Mouse (Mus musculus) ZHBTc4 (cell line): ENCODE measurements around the gene Ttpal.
"Not testable (repeated sequence)": the region's sequence is repeated elsewhere in the genome, so short reads cannot be mapped to it uniquely, and the experiment has no call there.

Experiments
- DNase-seq: peaks from one replicate; pipeline ENCODE4 v3.0.0-alpha.2; 2011; ENCODE audit warnings: low read depth, low spot score

The Ttpal gene

DNA sequence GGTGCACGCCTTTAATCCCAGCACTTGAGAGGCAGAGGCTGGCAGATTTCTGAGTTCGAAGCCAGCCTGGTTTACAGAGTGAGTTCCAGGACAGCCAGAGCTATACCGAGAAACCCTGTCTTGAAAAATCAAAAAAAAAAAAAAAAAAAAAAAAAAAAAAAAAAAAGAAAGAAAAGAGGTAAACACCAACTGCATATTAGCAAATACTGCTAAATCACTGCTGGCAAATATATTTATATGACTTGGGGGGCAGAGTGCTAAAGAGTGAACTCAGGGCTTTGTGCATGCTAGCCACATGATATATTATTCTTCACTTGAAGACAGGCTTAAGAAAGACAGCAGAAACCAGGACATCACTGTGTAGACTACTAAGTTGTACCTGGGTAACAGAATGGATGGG is 19.3 kb downstream of the Ttpal start:
- DNase-seq, result not testable (repeated sequence)

DNA sequence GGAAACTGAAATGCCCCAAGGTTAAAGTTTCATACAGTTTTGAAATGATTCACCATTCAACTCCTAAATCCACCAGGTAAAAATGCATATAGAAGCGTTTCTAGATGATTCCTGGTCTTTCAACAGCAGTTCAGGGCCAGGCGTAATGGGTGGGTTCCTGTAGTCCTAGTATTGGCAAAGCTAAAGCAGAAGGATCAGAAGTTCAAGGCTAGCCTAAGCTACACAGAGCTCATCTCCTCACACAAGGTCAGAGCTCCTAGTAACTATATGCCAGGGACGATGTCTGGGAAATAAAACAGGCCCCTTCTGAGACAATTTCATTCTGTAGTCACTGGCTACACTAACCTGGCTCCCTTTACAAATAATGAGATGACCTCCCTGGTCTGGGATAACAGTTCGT is 29.1 kb downstream of the Ttpal start:
- DNase-seq, result no peak

DNA sequence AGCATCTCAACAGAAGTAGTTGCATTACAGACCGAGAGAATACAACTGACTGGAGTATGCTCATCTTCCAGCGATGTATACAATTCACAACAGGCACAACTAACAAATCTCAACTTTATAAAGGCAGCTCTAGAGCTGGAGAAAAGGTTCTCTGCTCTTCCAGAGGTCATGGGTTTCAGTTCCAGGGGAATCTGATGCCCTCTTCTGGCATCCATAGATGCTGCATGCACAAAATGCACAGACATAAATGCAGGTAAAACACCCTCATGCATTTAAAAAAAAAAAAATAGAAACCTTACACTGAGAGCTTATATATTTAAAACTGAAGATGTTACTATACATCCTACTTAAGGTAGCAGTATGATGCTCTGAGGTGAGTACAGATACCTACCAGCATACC is 29.6 kb downstream of the Ttpal start:
- DNase-seq, result peak; percentile 46

DNA sequence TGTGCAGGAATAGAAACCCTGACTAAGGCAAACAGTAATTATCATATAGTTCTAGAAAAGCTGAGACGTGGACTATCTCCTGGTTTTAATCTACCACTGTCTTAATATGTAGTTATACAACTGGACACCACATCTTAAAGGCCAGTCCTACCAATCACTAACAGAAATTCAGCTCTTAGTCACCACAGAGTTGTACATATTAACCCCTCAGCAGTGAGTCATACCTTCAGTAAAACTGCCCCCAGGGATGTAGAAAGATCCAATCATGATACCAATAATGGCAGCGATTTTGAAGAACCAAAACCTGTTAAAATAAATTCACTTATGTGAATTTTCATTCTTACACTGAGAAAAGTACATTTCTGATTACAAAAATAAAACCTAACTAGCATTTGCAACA is 32.1 kb downstream of the Ttpal start:
- DNase-seq, result no peak

DNA sequence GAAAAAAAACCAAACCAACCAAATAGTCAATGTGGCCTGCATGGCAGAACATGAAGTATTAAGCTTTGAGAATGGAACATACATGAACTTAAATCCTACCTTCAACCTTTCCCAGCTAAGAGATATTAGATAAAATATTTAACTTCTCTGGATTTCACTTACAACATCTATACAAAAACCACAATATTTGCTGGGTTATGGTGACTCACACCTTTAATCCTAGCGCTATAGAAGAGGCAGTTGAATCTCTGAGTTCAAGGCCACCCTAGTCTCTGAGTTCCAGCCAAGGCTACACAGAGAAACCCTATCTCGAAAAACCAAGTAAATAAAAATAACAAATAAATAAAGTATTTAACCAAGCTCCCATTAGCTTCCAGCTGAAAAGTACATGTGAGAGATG is 33.9 kb downstream of the Ttpal start:
- DNase-seq, result no peak

DNA sequence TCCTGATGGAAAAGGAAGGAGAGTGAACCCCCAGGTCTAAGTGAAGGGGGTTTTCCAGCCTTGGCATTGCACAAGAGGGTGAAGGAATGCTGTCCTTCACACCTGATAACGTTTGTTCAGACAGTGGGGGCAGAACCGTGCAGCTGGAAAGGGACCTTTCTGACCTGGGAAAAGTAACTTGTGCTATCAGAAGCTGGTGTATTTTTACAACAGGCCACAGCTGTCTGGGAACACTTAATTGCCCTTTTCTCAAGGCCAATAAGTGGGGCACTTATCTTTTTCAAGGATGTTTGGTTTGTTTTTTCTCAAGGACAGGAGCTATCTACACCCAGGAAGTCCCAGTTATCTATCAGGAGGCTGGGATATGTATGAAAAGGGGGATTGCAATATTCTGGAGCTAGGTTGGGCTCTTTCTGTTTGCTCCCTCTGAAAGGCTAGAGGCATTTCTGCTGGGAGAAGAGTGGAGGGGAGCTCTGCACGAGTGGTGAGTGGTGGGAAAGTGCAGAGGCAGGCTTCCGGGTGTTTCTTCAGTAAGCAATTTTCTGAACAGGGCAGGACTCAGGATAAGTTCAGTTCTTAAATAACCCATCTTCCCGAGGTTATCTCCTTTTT is 35.6 kb downstream of the Ttpal start:
- DNase-seq, result no peak

DNA sequence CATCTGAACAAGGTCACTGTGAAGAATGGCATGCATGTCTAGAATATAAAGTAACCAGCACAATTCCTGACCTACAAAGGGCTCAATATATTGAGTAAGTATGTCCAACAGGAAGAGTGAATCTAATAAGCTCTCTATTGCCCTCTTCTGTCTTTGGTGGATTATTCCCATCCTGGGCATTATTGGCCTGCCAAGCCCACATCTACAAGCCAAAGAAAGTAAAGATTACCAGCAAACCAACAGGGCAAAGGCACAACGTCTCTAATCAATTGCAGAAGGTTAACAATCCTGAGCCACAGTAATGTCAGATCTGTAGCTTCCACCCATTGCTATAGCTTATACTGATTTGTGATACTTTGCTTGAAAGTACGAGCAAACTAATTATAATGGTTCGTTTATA is 38.4 kb downstream of the Ttpal start:
- no peak for DNase-seq

DNA sequence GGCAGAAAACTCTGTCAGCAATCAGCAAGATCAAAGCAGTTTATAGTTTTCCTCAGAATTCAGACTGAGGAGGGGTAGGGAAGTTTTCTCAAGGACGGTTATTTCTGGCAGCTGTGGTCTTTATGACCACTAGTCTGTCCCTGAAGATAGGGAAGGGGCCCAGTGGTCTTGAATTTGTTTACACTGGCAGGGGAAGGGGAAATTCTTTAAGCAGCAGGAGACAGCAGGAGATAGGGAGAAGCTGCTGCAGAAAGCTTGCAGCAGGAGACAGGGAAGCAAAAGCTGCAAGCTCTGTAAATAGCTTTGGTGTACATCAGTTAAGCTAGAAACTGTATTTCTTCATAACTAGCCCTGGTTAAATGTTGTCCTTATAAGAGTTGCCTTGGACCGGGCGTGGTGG is 39.6 kb downstream of the Ttpal start:
- DNase-seq, result no peak

DNA sequence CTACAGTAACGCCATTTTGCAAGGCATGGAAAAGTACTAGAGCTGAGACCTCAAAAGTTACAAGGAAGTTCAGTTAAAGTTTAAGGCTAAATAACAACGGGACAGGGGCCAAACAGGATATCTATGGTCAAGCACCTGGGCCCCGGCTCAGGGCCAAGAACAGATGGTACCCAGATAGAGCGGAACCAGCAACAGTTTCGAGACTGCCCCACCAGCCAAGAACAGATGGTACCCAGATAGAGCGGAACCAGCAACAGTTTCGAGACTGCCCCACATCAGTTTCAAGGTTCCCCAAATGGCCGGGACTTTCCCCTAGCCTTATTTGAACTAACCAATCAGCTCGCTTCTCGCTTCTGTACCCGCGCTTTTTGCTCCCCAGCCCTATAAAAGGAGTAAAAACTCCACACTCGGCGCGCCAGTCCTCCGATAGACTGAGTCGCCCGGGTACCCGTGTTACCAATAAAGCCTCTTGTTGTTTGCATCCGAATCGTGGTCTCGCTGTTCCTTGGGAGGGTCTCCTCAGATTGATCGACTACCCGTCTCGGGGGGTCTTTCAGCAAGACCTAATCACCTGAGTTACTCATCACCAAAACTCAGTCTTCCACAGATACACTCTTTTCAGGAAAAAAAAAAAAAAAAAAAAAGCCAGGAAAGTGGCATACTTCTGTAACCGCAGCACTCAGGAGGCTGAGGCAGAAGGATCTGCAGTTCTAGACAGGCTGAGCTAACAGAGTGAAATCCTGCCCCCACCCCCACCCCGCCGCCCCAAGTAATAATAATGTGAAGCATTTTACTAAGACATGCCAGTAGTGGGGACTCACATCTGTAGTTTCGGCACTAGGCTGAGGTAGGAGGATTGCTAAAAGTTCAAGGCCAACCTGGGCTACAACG is 40.8 kb downstream of the Ttpal start:
- no peak for DNase-seq

DNA sequence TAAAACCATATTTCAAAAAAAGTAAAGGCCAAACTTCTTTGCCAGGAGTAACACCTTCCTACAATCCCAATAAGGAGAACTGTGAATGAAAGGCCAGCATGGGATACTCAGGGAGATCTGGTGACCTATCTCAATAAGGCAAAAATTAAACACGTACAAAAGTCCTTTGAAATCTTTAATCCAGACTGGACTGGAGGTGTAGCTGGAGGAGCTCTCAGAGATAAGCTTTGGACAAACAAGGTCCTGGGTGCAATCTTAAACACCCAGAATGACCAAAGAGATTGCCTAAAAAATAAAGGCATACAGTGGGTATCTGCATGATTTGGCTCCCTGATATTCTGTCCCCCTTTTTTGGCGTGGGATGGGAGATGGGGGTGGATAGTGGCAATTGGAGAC is 41.5 kb downstream of the Ttpal start:
- DNase-seq, result no peak

DNA sequence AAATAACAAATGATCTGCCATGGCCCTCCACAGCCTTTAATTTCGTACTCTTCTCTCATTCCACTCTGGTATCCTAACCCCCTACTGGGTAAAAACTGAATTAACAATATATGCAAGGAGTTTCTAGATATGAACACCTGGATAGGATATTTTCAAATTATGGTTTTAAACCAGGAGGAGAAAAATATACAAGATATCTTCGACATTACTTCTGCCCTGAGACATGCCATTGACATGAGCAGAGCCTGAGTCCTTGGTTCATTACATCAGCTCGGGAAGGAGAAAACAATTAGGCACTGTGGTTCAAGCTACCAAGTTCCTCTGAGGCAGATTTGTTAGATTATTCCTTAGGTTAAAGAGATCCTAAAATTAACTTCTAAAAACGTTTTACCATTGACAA is 41.9 kb downstream of the Ttpal start:
- DNase-seq, result peak; percentile 13

DNA sequence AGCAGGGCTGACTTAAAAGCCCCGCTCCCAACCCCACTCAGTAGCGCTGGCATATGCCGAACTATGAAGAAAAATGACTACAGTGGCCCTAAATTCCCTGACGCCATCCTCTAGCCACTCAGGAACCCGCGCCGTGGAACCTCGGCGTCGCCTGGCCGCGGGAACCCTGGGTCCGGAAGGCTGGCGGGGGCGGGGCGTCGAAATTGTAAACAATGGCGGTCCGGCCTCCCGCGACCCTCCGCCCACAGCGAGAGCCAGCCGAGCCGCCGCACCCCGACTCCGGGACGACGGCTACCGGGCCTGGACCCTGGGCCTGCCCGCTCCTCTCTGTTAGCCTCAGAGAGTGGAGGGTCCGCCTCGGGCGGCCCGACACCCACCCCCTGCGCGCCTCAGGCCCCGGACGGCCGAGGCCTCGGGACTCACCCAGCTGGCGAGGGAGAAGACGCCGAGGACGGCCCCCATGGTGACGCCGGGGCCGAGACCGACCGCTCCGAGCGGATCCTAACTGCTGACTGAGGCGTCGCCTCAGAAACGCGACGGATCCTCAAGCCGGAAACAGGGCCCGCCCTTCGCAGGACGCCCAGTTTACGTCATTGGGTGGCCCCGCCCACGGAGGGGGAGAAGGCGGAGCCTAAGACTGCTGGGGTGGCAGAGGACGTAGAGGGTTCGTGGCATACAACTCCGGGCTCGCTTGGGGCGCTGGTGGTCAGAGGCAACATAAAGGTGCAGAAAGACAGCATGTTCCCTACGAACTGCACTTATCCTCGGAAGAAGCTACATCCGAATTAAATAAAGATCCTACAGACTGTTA is 42.7 kb downstream of the Ttpal start, which contains the start of gene Serinc3:
Serinc3 (minus strand) TSS at position 557 of the 811 bp plus-strand sequence.
- peak; percentile 98 for DNase-seq

DNA sequence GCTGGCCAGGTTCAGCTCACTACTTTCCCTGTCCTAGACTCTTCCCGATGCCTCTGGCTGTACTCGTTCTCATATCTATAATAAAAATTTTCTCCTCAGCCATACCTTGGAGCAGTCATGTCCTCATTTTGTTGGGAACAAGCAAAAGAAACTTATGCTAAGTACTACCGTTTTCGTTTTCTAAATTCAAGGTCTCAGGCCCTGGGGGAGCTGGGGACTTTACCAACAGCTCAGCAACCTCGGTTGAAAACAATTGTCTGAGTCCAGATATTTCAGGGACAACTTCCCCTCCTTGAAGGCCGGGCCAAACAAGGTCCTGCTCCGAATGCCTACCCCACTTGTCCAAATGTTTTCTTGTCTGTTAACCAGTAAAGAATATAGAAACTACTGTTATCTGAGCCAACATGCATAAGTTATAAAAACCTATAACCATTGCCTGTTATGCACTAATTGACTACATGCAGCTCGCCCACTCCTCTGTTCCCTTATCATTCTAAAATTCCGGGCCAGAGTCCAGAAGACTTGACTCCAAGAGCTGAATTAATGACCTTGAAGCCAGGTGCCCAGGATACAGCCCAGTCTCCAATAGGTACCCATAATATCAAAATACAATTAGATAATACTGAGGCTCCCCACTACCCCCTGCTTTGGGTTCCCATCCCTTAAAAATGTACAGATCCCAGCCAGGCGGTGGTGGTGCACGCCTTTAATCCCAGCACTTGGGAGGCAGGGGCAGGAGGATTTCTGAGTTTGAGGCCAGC is 43.8 kb downstream of the Ttpal start:
- DNase-seq, result no peak

DNA sequence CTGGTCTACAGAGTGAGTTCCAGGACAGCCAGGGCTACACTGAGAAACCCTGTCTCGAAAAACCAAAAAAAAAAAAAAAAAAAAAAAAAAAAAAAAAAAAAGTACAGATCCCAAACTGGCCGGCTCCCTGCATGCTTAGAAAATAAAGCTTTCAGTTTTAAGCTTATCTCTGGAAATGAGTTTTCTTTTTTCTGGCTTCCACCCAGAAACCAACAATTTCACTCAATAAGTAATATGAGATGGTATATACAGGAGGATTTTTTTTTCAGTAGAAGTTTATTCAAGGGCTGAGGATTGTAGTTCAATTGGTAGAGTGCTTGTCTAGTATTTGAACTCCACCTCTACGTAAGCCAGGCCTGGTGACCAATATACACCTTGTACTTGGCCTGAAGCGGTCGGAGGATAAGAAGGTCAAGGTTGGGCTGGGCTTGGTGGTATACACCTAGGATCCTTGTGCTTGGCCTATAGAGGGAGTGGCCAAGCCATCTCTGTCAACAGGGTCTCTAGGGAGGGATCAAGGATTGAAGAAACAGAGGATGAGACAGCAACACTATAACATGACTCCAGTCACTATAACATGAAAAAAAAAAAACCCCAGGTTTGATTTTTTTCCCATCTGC is 44.5 kb downstream of the Ttpal start:
- peak; percentile 36 for DNase-seq

DNA sequence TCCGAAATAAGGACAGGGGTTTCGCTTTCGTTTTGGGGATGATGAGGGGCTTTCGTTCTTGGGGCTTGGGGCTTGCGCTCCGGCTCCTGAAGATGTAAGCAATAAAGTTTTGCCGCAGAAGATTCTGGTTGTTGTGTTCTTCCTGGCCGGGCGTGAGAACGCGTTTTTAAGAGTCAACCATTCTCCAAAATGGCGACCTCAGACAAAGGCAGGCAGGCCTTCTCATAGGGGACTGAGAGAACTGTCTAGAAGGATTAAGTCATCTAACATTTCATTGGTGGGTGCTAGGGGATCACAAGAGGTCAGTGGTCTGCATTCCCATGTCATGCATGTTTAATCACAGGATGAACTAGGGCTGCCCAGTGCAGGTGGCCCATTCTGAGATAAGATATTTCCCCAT is 53.6 kb downstream of the Ttpal start:
- not testable (repeated sequence) for DNase-seq

DNA sequence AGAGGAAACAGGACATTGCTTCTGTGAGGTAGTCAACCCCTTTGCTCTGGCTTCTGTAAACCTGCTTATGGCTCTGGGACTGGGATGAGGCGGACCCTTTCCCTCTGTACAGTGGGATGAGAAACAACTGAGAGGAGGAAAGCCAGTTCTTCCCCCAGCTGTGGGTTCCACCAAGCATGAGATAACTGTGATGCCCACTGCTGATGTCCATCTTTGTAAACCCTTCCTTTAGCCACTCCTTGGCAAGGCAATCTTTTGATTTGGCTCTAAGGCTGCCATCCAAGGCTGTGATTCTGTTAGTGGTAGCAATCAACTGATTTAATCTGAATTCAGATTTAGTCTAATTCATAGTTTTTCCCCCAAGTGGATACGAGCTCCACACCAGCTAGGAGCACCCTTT is 55.4 kb downstream of the Ttpal start:
- DNase-seq, result no peak

DNA sequence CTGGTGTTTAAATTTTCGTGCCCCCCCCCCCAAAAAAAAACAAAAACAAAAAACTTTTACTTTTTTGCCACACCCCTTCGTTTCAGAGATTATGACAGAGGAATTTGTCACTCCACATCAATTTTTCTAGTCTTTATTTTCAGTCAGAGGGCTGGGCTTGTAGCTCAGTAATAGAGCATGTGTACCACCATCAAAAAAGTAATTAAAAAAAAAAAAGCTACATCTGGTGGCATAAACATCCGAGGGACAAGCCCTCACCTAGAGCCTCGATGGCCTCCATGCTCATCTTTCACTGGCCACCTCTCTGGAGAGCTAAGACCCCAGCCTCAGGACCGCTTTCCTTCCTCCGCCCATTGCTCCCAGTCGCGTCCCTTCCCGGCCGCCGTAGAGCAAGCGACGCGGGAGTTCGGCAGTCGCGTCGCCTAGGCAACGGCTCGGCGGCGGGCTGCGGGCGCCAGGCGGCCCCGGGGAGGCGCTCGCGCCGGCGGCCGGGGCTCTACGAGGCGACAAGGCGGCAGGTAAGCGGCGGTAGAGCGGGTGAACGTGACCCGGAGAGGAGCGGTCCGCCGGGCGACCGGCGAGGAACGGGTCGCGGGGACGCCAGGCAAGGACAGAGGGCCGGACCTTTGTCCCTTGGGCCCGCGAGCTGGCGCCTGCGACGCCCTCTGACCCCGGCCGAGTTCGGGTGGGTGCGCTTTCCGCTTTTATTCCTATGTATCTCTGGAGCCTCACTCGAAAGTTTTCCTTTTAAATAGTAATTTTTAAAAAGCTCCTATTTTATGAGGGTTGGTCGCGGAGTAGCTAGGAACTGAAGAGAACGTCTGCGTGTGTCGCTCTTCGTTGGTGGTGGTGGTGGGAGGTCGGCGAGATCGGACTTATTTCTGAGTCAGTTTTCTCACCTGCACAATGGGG is 56.1 kb downstream of the Ttpal start, which contains the start of gene Pkig:
Pkig (plus strand) TSS at position 412 of the 912 bp plus-strand sequence.
- DNase-seq, result peak; percentile 92

DNA sequence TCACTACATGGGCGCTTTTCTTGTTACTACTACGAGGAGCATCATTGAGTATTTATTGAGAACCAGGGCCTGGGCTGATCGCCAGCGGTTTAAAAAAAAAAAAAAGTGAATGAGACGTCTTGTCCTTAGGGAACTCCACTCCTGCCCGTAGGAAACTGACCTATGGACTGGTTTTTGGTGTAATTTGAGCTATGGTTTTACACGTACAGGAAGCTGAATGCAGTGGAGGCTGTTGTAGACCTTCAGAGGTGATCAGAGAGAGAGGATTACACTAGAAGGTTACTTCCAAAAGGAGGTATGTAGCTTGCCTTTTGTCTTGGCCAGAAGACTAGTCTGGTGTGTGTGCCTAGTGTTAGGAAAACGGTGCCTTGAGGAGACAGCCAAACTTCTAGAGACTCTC is 56.8 kb downstream of the Ttpal start:
- peak; percentile 26 for DNase-seq

DNA sequence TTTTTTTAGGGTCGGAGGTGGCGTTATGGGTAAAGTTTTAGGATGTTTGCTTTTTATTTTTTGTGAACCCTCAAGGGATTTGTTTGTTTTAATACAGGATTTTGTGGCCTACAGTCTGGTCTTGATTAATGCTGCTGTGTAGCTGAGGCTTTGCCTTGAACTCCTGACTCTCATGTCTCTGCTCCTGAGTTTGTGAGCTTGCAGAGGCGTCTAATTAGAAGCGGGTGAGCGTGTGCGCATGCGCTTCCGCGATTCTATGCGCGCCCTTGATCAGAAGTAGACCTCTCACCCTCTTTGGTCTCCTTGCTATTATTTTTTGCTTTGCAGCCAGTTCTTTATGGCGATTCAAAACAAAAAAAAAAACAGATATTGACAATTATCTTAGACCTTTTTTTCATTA is 57.3 kb downstream of the Ttpal start:
- DNase-seq, result peak; percentile 44
